Mouse (Mus musculus) ovary, adult 18-20 months (tissue): ENCODE data around the gene Acadm.

Experiments used
- DNase-seq: peaks from one replicate; pipeline ENCODE4 v3.0.0; 2022; ENCODE audit warnings: low spot score, mixed read lengths

The Acadm gene

DNA sequence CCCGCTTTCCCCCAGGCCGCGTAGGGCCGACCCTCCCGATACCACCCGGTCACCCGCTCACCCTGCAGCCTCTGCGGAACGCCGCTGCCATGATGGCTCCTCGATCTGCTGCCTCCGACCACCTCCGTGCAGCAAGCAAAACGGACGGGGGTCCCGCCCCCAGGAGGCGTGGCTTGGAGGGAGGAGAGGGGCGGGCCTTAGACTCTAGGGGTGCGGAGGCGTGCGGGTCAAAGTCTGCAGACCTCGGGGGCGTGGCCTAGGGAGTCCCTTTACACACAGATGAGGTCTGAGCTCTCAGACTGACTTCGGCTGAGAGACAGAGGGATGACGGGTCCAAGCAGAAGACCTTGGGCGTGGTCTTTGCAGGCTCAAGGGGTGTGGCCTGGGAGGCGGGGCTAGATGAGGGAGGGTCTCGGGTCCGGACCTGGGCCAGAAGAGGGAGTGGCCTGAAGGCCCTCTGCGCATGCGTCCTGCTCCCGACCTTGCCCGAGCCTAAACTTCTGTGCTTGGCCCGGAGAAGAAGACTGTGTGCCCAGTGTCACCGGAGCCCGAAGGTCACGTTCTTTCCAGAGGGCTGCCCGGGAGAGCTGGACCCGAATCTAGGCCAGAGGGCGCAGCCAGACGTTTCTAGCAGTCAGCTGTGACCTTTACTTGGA lies at the start of gene Acadm:
TSS of gene Acadm (minus strand) at position 298 of the 656 bp plus-strand sequence.
- DNase-seq, result peak; percentile 99

DNA sequence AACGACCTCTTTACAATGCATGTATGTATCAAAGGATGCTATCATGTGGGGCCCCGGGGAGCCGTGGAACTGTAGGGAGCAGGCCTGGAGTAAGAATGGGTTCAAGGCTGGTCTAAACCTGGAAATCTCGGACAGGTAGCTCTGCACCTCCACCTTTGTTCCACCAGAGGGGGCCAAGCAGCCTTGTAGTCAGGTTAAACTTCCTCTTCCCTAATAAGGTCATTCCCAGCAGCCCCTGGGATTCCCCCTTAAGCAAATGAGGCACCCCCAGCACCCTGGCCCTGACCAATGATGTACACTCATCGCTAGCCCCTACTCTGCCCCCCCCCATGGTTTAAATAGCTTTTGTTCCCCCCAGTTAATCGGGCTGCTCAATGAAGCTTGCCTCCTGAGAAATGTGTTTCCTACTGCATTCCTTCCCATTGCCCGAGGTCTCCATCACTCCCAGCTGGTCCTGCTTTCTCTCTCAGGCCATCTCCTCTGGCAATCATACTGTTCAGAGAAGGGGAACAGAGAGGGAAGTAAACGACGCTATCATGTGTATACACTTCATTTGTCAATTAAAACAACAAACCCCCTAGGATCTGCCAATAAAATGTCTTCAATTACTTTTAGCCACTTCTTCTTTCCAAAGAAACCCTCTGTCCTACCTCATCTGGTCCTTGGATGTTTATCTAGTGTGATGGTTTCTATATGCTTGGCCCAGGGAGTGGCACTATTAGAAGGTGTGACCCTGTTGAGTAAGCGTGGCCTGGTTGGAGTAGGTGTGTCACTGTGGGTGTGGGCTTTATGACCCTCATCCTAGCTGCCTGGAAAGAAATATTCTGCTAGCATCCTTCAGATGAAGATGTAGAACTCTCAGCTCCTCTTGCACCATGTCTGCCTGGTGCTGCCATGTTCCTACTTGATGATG lies 40.3 kb upstream of the Acadm start:
- DNase-seq, result no peak

DNA sequence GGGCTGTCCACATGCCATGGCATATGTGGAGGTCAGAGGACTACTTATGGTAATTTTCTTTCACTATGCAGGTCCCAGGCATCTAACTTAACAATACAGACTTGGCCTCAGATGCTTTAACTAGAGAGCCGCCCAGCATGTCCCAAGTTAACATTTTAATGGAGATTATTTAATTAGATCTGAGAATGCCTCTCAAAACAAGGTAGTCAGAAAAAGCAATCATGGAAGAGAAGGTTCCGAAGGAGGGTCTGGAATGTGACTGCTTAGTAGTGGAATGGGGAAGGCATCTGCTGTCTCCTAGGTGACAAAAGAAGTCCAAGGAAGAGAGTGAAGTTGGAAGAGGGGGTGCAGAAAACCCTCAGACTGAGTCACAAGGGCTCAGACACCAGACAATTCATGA lies 36.2 kb upstream of the Acadm start:
- no peak for DNase-seq

DNA sequence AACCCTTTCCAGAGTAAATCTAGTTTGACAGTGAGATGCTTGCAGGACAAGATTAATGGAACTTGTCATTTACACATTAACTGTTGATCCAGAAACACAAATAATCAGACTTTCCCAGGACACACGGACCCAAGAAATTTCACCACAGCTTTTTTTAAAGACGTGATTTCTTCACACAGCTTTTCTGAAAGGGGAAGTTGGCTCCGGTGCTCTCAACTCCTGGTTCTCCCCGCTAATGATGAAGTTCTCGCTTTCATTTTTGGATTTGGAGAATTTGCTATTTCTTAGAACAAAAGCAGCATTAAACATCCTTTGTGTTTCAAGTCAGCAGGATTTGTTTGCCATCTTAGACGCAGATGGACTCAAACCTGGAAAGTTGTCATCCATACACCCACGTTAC lies 31.4 kb upstream of the Acadm start:
- no peak for DNase-seq

DNA sequence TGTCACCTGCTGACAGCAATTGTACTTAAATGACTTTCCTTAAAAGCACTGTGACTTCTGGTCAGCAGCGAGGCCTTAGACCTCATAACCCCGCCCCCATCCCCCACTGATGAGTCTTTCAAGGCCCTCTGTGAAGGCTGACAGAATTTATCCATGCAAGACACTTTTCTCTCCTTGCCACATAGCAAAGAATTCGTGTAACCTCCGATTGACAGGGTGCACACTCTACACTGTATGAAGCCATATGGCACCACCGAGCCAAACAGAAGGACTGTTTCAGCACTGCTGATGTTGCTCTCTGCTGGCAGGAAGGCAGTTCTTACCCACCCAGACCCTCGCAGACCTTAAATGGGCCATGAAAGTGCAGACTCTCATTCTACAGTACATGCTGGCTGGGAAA lies 30.6 kb upstream of the Acadm start:
- no peak for DNase-seq

DNA sequence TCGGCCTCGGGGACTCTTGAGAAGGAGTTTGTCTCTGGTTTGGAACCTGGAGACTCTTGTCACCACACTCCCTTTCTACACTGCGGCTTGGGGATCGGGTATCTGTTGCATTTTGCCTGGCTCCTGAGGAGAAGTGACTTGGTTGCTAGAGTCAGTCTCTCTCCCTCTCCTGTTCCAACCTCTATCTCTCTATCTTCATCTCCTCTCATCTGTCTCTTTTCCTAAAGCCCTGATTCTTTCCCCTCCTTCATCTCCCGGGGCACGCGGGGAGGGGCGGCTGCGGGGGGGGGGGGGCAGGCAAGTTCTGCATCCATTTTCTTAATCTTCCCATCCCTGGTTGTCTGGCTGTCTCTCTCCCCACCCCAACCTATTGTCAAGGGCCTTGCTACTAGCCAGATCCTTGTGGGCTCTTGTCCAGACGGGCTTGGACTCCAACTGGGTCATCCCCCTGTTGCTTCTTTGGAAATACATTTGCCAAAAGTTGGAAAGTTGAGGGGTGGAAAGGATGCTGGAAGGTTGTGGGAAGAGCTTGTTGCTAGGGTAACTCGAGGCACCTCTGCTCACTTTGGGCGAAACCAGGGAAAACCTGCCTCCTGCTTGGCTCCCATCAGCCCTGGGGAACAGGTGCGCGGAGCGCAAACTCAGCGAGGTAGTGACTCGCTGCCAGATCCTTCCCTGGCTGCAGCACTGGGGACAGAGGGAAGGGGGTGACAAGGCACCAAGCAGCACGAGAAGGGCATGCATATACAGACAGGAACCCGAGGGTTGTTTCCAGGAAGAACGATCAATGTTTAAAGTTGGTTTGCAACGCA lies 29.7 kb upstream of the Acadm start:
- no peak for DNase-seq

DNA sequence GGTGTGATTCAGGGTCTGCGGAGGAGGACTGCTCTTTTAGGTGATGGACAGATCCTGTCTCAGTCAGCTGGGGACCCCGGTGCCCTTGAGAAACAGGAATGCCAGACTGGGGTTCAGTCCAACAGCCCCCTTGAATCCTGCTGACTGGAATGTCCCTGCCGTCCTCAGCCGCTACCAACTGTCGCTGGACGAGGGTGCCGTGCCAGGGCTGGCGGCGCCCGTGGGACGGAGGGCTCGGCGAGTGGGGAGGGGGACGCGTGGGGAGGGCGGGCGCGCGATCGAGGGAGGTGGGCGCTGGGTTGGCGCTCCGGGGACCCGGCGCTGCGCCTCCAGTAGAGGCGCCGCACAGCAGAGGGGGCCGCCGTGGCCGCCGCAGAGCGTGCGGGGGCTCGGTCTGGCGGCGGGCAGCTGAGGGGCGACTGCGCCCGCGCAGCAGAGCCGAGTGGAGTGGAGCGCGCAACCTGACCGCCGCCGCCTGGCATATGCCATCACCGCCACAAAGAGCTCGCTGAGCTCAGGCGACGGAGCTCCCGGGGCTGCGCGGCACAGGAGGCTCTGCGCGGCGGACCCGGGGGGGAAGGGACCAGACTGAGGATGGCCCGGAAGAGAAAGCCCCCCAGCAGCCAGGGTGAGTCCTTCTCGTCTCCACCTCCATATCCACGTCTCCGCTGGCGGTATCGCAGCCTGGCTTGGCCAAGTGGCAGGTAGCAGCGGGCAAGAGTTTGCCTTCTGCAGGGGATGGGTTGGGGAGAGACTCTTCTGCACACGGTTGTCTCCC lies 28.9 kb upstream of the Acadm start, which contains the start of gene Slc44a5:
TSS of gene Slc44a5 (plus strand) at position 266 of the 778 bp plus-strand sequence.
- no peak for DNase-seq

DNA sequence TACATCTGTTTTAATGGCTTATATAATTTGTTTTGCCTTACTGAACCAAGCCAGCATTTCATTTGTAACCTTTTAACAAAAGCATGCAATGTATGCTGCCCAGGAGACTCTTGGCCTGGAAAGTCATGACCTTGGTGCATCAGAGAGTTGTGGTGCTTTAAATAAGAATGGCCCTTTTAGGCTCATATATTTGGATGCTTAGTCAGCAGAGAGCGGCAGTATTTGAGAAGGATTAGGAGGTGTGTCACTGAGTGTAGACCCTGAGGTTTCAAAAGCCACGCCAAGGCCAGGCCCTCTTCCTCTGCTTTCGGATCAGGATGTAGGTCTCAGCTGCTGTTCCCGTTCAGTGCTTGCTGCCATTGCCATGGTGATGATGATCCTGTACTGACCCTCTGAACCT lies 25.0 kb upstream of the Acadm start:
- no peak for DNase-seq

DNA sequence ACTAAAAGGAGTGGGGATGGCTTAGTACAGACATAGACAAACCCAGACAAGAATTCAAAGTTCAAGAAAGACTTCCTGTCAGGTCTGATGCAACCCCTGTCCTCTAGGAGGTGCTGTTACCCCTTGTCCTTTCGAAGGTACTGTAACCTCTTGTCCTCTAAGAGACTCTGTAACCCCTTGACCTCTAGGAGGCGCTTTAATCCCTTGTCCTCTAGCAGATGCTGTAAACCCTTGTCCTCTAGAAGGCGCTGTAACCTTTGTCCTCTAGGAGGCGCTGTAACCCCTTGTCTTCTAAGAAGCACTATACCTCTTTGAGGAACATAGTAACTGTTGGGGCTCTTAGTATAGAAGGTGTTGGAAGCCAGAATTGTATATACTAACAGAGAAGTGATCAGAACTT lies 24.1 kb upstream of the Acadm start:
- no peak for DNase-seq

DNA sequence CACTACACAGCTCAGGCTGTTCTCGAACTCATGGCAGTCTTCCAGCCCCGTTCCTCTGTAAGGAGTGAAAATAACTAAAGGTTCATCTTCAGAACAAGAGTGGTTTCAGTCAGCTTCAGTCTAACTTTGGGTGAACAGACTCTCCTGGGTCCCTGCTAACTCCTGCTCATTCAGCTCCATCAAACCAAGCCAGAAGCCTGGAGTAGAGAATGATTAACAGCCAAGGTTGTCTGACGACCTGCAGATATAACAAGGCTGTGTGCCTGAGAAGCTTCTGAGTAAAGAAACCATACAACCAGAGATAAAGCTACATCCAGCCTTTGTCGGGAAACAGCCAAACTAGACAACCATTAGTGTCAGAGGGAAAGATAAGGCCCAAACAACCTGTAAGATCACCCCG lies 23.0 kb upstream of the Acadm start:
- no peak for DNase-seq

DNA sequence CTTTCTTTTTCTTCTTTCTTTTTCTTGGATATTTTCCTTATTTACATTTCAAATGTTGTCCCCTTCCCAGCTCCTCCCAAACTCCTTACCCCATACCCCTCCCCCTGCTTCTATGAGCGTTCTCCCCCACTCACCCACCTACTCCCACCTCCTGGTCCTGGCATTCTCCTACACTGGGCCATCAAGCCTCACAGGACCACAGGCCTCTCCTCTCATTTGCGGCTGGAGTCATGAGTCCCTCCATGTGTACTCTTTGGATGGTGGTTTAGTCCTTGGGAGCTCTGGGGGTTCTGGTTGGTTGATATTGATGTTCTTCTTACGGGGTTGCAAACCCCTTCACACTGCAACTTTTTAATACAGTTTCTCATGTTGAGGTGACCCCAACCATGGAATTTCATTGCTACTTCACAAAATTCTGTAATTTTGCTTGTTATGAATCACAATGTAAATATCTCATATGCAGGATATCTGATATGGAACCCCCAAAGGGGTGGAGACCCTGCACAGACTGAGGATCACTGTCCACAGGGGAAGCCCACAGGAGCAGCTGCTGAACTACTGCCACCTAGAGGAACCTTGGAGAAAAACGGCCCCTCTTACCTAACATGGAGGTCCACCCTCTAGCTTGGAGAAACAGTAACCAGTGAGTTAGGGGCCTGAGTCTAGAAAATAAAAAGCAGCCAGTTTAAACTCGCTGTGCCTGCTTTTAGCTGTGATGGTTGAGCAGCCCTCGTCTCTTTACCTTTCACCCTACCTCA lies 17.4 kb upstream of the Acadm start:
- no peak for DNase-seq

DNA sequence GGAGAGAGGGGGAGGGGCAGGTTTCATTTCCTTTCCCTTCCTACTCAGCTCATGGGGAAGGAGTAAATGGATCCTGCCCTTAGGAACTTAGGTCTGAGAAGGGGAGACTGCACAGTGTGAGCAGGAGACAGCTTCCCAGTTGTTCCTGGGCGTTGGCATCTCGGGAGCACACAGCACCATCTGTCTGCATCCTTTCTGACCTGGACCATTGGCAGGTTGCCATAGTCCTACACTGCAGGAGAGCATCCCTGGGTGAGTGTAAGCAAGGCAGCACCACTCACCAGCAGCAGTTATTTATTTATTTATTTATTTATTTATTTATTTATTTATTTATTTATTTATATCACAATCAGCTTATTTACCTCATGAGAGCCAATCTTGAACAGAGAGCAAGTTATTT lies 16.5 kb upstream of the Acadm start:
- no peak for DNase-seq

DNA sequence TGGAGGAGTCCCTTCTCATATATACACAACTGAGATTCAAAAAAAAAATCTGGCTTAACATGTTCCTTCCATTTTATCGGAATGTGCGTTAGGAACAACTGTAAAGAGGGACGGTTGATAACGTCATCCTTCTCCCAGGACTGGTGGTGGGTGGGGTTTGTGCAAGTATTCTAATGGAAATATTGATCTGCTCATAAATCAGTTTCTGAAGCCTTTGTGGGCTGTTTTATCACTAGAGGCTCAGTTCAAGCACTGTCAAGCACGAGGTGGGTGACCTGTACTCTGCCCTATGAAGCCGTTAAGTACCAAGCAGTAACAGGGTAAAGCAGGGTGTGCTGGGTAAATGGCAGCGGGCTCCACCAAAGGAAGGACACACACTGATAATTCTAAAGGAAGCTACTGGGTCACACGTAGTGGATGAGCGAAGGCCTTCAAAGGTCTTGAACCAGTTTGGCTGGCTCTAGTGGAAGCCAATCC lies 15.3 kb upstream of the Acadm start:
- no peak for DNase-seq

DNA sequence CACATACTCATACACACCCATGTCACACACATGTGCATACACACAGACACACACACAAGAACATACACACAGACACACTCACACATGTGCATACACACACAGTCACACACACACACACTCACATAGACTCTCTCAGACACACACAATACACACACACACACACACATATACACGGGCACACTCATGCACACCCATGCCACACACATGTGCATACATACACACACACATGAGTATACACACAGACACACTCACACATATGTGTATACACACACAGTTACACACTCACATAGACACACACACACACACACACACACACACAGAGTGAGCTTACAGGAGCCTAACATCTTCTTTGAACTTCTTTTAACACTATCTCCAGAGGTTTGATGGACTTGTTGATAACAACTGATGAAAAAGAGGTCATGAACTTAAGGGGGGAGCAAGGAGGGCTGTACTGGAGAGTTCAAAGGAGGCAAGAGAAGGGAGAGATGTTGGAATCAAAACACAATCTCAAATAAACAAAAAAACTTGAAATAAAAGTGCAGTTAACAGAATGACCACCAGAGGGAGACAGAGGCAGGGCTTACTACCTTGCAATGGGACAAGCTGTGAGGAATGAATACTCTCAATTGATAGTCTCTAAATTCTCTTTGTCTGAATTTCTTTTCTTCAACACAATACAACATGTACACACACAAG lies 14.8 kb upstream of the Acadm start:
- no peak for DNase-seq

DNA sequence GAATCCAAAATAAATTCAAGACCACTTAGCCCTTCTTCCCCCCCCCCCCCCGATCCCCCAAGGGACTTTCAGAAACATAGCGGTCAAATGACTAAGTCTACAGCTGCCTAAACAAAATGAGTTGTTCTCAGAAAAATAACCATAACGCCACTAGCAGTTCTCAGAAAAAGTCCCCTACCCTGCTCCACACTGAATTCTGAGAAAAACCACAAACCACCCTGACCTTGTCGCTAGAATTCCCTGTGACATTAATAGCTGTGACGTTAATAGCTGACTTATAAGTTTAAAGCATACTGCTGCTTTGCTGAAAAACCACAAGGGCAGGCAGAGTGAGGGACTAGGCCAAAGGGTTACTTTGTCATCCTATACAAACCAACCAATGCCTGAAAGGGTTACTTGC lies 13.5 kb upstream of the Acadm start:
- DNase-seq, result no peak

DNA sequence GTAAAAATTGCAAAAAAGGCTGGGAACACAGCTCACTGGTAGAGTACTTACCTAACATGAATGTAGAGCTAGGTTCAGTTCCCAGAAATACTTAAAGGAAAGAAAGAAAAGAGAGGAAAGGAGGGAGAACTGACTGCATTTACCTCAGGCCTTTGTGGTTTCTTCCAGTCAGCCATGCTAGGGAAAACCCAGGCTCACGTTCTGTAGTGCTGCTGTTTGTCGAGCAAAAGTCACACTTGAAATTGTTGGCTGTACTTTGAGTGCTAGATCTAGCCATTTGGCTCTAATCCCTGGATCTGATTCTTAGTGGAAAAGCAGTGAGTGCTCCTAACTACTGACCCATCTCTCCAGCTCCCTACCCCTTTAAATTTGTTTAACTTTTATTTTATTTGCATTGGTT lies 3.7 kb upstream of the Acadm start:
- DNase-seq, result no peak

DNA sequence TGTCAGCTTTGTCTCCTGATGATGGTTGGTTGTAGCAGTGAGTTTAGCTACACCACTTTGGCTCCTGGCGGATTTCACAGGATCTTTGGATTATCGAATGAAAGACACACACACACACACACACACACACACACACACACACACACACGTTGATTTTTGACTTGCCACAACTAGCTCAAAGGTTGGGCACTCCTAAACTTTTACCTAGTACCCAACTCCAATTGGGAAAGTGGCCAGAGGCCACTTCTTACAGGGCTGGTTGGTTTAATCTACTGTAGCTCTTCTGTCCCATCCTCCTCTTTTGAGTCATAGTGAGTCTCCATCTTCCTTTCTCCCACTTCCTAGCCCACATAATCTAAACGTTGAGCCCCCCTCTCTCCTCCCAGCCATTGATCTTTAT lies 2.8 kb upstream of the Acadm start:
- DNase-seq, result no peak

DNA sequence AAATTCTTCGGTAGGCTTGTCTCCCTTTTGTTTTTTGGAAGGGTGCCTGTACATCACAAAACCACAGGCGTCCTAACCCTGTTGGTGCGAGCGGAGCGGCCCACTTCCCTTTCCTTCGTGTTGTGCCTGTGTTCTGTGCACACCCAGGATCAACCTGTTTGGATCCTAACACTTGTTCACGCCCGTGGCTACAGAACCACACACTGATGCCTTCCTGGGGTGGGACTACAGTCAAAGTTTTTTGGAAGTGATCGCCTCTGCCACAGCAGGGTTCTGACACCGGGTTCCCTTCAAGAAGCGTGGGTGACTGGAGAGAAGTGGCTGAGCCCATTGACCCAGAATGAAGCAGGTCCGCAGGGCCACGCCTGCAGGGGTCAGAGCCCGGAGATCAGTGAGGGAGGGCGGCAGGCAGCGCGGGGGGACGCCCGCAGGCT lies 514 bp downstream of the Acadm start:
- DNase-seq, result no peak

DNA sequence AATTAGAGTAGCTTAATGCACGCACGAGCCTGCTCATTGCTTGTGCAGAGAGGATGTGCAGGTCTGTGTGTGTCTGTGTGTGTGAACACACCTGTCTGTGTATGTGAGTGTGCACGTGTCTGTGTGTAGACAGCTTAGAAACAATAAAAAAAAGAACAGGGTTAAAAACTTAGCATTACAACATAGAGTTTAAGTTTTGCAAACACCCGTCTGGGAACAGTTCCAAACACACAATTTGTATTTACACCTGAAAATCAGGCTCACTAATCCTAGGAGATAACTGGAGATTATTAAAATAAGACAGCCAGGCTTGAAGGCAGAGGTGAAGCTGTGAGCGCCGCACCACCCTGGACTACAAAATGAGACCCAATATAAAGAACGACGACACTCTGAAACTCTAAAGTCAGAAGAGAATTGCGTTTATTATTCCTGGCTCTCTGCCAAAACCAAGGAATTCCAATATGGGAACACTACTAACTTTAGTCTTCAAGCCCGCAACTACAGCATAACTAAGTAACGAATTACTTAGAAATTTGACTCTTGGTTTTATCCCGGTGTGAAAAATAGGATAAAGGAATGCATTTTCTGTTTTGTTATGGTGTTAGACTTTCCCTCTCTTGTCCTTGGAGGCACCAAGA lies 1.3 kb downstream of the Acadm start:
- DNase-seq, result no peak

DNA sequence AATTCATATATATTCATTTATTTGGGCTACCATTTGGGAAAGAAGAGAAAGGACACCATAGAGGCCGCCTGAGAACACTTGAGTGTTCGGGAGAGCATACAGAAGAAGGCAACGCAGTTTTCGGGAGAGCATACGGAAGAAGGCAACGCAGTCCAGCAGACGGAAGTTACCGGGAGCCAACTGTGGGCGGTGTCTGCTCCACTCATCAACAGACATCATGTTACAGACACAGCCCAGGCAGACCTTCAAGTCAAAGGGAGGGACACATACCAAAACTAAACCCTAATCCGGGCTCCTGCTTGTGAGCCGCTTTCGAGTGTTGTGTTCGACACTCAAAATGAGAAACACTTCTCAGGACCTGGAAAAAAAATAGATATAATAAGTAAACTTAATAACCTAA lies 2.8 kb downstream of the Acadm start:
- DNase-seq, result no peak
